Mouse (Mus musculus): Measurements from ENCODE around the gene Steap3.

DNA sequence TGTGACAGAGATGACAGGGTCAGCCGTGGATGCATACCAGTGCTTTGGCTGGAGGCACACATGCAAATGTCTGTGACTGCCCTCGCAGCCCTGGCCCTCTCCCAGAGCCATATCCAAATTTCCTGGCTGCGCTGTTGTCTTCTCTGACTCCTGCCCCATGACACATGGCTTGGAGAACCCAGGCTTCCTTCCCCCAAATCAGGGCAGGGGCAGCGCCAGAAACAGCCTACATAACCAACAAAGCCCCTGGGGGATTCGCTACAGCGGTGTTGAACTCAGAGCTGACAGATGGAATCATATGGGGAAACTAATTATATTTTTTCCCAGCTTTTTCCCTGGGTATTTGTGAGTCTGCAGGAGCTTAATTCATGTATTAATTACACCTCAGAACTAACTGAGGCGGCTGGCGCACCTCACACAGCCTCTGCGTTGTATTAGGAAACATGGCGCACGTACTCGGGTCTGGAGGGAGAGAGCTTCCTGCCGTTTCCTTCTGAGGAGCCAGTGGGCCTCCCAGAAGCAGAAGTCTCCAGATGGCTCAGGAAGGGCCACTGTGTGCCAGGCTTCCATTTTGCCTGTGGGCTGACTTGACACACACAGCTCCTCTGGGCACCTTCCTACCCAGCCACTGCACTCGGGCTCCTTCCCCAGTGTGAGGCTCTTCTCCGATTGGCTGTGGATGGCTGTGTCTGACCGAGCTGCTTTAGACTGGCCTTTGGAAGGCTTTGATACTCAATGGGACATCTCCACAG lies 48.9 kb upstream of the Steap3 start:
- TF ChIP-seq POLR2A (IDR thresholded peaks at IDR 0.05; ENCODE audit: extremely low read depth, insufficient read depth, low read length) (no peak), CTCF (IDR thresholded peaks at IDR 0.05; ENCODE audit: low read depth, low read length) (no peak)

All from liver, adult 2 months (tissue).